Mouse (Mus musculus) gastrocnemius, postnatal 10 days (tissue): ENCODE measurements around the gene Rassf1. TPM values are rescaled to one million over a fixed set of nuclear protein-coding genes. Genes with fewer than 3 reads are reported as not detected.

Experiments
- DNase-seq: peaks from one replicate; pipeline ENCODE4 v3.0.0; 2021; ENCODE audit warnings: mixed read lengths
- total RNA-seq, 2 experiments: library from RNA; stranded (reverse); gene quantifications; 2 replicates each; pipeline ENCODE4 v1.2.3; 2021

The Rassf1 gene
- total RNA-seq, 2 experiments from 2014 or later = 15.1 to 23.4 TPM

DNA sequence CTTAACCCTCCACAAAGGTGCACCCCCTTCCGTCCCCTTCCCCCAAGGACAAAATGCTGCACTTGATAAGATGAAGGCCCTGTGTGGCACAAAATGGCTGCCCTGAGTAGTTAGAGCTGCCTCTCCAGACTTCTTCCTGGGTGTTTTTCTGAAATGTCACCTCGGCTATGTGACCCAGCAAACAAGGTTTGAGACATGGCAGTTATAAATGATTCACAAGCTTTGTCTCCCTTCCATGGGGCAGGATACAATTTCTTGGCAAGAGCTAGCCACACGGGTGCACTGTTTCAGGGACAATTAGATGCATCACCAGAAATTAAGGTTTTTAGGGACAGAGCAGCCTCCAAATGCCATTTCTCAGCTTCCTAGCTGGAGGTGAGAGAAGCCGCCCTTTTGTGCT lies 10.9 kb upstream of the Rassf1 start:
- no peak for DNase-seq

DNA sequence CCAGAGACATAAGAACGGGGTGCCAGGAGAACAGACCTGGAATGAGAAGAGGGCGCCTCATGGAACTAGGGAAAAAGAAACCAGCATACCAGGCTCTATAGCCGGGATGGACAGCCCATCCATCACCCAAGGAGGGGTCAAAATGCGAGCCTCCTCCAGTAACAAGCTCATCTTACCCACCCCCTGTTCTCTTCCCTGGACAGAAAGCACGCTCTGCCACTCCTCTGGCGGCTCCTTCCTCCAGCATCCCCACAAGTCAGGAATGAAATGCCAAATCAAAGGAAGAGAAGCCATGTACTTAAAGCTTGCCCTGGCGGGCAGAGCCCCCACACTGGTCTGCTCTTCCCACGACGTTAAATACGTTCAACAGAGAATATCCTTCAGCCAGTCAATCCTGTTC lies 10.3 kb upstream of the Rassf1 start:
- DNase-seq = no peak

DNA sequence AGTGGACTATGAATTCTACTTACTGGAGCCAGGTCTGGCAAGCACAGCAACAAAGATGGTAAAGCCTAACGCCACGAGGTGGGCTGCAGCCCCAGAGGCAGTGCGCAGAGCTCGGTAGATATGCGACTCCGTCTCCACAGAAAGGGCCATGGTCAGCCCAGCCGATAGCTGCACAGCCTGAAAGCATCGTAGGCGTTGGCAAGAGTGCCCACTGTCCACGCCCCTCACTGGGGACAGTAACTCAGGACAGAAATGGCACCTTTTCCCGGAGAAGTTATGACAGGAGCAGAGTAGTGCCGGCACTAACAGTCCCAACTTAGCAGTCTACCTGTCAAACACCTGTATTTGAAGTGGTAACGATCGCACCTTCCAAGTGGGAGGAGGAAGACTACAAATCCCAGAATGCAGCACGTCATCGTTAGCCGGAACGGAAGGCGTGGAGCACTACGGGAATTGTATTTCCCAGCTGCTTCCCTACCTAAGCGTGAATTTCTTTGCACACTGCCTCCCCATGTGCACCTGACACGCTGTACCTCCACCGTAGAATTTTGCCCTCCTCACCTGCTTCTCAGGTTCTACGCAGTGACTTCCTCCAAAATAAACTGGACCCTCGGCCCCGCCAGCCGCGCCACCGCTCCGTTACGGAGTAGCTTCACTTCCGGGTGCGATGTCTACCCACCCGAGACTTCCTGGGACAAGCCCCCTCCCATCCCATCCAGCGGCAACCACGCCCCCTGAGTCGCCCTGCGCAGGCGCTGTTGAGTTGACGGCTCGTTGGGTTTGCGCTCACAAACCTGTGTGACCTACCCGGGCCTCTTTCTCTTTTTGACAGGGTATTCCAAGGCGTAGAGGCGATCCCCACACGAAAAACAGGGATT lies 9.6 kb upstream of the Rassf1 start, which contains the start of the genes Cyb561d2 and Nprl2:
Gene Cyb561d2 (minus strand): TSS at position 720 of the 878 bp plus-strand sequence.
Gene Nprl2 (plus strand): TSS at position 753 of the 878 bp plus-strand sequence.
- DNase-seq = peak; percentile 92

DNA sequence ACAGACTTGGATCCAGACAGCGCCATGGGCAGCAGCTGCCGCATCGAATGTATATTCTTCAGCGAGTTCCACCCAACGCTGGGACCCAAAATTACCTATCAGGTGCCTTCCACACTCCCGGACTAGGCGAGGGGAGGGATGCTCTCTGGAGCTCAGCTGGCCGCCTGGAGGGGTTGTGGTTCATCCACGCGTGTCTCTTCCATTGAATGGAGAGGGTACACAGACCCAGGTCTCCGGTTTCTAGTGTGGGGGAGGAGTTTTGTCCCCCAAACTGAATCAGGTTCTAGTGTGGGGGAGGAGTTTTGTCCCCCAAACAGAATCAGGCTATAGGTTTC lies 9.0 kb upstream of the Rassf1 start:
- DNase-seq = no peak

DNA sequence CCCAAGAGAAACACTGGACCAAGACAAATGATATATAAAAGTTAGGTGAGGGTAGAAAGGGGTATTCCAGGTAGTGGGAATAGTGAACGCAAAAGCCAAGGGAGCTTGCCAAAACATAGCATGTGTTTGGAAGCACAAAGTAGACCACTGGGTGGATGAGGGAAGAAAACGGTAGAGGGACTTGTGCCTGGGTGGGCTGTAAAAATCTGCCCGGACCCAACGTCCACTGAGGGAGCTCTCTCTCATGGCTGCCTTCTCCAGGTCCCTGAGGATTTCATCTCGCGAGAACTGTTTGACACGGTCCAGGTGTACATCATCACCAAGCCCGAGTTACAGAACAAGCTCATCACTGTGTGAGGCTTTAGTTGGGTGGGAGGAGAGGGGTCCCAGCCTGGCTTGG lies 8.6 kb upstream of the Rassf1 start:
- no peak for DNase-seq

DNA sequence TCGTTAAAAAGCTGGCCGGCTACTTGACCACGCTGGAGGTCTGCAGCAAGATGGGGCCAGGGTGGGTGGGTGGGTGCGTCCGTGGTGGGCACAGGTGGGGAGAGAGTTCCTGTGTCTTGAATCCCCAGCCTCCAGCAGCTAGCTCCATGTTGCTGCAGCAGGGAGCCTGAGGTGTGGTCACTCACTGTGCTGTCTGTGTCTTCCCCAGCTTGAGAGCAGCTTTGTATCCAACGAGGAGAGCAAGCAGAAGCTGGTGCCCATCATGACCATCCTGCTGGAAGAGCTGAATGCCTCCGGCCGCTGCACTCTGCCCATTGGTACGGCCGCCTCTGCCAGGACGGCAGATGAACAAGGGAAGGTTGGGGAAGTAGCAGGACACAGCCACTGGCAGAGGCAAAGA lies 8.1 kb upstream of the Rassf1 start:
- DNase-seq = no peak

DNA sequence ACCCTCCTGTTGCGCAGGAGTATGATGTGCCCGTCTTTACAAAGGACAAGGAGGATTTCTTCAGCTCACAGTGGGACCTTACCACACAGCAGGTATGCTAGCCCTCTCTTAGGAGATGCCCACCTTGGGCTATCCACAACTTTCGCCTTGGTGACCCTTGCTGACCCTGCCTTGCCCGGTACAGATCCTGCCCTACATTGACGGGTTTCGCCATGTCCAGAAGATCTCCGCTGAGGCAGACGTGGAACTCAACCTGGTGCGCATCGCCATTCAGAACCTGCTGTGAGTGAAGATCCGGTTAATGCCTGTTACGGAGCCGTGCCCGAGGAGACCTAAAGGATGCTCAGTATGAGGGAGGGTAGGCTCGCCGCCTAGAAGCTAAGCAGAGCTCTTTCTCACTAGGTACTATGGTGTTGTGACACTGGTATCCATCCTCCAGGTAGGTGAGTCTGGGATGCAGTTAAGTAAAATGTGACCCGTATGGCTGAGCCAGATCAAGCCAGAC lies 7.1 kb upstream of the Rassf1 start:
- no peak for DNase-seq

DNA sequence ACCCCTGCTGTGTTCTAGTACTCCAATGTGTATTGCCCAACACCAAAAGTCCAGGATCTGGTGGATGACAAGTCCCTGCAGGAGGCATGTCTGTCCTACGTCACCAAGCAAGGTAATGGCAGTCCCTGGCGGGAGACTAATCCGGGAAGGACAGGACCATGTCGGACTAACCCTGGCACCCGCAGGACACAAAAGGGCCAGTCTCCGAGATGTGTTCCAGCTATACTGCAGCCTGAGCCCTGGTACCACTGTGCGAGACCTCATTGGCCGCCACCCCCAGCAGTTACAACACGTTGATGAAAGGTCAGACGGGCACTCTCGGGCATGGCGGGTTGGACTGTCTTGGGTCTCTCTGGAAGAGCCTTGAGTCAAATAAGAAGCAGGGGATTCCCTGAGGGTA lies 6.6 kb upstream of the Rassf1 start:
- DNase-seq = no peak

DNA sequence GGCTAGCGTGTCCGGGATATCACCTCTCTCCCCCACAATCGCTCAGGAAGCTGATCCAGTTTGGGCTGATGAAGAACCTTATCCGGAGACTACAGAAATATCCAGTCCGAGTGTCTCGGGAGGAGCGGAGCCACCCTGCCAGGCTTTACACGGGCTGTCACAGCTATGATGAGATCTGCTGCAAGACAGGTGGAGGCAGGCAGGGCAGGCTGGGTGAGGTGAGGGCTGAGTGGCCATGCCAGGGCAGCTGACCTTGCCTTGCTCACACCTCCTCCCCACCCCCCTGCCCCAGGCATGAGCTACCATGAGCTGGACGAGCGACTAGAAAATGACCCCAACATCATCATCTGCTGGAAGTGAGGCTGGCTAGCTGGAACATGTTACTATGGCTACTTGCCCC lies 6.2 kb upstream of the Rassf1 start:
- DNase-seq = no peak

DNA sequence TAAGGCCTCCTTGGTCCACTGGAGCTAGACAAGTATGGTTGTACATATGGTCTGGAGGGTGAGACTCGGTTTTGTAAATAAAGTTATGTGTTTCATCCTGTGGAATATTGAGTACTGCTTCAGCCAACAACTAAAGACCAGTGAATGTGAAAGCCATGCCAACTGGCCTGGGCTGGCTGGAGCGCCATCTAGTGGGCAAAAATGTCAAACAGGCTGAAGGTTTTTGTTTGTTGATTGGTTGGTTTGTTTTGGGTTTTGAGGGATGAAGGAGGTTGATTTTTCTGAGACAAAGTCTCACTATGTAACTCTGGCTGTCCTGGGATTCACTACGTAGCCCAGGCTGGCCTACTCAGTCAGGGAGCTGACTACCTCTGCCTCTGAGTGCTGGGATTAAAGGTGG lies 5.8 kb upstream of the Rassf1 start:
- DNase-seq = peak; percentile 83

DNA sequence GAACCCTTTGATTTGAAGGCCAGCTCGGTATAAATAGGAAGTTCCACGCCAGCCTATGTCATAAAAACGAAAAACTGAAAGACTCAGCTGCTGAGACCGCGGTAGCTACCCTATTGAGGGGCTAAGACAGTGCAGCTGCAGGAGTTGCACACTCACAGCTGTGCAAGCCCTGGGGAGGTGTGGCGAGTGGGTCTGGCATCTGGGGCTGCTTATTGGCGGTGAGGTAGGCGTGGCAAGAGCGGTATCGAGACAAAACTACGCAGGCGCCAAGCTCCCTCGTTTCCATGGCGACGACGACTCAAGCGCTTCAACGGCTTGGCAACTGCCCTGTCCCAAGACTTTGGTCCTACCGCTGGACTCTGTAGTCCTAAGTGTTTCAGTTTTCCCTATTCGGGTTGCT lies 4.3 kb upstream of the Rassf1 start, which contains the start of gene Zmynd10:
Gene Zmynd10 (plus strand): TSS at position 273 of the 400 bp plus-strand sequence.
- DNase-seq = peak; percentile 85

DNA sequence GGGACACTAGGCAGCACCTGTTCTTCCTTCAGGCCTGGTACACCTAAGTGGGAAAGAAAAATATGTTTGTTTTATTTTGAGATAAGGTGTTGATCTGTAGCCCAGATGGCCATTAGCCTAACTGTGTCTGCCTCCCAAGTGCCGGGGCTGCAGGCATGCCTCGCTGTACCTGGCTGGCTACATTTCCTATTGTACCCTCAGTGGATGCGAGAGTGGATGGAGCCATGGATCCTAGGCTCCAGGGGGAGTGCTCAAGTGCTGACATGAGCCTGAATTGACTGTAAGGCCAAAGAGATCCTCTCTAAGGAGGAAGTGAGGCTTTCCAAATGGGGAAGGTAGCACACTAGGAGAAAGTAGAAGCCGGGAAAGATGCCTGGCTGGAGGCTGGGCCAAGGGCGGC lies 3.4 kb upstream of the Rassf1 start:
- no peak for DNase-seq

DNA sequence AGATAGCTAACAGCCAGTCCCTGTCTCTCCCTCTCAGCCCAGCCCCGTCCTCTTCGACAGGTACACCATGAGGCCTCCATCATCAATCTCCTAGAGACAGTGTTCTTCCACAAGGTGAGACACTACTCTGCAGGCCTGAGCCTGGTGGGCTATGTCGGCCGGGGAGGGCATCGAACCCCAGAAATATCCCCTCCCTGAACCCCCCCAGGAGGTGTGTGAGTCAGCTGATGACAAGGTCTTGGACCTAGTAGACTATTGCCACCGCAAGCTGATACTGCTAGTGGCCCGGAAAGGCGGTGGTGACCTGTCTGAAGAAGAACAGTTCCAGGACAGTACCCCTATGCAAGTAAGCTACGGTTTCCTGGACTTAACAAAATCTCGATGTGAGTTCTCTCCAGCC lies 2.5 kb upstream of the Rassf1 start:
- DNase-seq = no peak

DNA sequence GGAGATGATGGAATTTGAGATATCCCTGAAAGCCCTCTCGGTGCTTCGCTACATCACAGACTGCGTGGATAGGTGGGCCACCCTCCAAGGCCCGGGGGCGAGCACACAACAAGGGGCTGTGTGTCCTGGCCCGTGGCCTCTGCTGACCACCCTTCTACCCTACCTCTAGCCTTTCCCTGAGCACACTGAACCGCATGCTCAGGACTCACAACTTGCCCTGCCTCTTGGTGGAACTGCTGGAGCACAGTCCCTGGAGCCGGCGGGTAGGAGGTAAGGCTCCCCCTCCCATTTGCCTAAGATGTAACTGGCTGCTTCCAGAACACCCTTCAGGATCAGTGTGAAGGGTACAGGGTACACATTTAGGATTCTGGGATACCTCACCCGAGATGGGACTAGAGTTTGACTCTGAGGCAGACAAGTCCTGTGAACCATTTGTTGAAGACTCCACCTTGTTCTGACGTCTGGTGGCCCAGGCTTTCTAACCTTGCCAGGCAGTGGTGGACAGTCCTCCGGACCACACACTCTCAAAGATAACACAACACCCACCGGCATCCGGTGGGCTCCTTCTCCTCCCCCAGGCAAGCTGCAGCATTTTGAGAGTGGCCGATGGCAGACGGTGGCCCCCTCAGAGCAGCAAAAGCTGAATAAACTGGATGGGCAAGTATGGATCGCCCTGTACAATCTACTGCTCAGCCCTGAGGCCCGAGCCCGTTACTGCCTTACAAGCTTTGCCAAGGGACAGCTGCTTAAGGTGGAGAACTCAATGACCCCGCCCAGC lies 1.9 kb upstream of the Rassf1 start:
- no peak for DNase-seq

DNA sequence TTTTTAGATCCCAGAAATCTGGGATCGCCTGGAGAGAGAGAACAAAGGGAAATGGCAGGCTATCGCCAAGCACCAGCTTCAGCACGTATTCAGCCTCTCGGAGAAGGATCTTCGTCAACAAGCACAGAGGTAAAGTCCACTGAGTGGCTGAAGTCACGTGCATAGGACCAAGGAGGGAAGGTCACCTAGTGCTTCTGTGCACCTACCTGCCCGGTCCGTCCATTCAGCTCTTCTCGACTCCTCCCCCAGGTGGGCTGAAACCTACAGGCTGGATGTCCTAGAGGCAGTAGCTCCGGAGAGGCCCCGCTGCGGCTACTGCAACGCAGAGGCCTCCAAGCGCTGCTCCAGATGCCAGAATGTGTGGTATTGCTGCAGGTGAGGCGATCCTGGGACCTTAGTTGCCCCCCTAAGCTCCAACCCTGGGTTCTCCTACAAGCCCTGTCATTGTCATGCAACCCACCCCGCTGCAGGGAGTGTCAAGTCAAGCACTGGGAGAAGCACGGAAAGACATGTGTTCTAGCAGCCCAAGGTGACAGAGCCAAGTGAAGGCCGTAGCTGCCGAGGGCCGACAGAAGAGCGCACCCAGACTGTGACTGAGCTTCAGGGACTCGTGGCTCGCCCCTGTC lies 751 bp upstream of the Rassf1 start:
- no peak for DNase-seq

DNA sequence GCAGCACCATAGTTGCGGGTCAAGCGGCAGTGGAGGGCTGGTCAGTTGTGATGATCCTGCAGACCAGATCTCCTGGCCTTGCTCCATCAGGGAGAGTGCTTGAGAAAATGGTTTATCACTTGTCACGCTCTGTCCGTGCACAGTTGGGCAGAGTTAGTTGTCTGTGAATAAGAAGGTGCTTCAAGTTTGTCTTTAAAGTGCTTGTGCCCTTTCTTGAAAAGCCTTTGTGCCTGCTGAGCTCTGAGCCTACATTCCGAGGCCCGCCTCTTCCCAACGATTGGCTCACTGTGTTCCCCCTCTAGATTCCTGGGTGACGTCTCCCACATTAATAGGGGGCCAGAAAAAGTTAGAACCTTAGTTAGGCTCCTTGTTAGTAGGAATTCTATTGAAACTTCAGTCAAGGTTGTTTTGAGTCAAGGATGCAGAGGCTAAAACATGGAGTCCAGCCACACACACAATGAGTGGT lies 568 bp downstream of the Rassf1 start:
- no peak for DNase-seq

DNA sequence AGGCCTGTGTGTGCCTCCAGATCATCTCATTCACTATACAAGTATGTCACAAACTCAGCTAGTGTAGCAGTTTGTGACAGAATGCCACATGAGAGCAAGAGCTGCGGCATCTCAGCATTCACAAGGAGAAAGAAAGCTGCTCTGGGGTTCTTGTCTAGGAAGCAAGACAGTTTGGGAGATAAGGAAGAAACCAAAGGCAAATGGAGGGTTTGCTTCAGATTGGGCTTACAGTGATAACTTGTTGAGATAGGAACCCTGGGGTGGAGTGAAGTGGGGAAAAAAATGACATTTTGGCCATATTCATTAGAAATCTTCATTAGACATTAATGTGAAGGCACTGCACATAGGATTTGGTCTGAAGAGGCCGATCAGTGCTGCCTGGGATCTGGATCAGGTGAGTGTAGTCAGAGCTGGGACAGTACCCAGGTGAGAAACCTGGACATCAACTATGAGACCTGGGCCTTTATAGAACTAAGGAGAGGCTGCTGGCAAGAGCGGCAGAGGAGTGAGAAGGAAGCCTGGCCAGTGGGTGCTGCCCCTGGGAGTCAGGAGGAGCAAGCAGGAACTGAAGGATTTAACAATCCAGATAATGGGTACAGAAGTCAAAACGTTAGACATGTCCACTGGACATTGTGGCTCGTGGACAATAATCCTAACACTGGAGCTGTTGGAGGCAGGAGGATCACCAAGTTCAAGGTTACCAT lies 1.5 kb downstream of the Rassf1 start:
- DNase-seq = no peak

DNA sequence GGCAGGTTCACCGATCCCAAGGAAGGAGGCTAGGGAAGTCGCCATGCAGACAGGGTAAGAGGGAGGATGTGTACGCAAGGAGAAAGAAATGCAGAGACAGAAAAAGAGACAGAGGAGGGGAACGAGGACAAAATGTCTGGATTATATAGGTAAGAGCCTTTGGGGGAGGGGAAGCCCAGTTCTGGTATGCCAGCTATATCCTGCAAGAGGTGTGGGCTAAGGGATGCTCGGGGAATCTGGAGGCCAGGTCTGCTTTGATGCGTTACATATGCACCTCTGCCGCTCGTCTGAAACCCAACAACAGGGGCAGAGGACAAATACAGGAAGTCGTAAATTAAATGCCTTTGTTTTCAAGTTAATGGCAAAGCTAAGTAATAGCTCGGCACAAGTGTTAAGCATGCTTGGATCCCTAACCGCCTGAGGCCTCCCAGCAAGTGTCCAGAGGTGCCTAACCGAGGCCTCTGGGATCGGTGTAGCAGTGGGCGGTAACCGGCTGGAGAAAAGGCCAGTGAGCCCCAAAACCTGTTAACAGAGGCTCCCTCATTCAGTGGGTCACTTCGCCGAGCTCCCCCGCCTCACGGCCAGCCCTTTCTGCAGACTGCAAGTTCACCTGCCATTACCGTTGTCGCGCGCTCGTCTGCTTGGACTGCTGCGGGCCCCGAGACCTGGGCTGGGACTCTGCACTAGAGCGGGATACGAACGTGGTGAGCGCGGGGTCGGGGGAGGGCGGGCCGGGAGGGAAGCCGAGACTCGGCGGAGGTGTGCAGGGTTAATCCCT lies 2.4 kb downstream of the Rassf1 start:
- peak; percentile 38 for DNase-seq

DNA sequence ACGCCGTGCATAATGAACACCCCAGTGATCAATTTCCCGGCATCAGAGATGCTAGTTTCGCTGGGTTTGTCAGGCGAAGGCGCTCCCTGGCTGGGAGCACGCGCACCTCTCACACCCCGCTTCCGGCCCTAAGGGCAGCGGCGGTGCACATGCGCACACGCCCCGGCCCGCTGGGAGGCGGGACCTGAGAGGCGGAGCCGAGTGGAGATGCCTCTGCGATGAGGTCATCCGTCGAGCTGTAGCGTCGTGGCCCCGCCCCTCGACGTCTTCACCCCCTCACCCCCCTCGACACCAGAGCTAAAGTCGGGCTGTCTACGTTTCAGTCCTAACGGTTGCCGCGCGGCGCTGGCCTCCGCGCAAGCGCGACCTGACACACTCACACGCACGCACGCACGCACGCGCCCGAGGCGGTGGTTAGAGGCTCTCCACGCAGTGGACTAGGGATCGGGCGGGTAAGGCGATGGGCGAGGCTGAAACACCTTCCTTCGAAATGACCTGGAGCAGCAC lies 3.0 kb downstream of the Rassf1 start:
- DNase-seq = peak; percentile 93

DNA sequence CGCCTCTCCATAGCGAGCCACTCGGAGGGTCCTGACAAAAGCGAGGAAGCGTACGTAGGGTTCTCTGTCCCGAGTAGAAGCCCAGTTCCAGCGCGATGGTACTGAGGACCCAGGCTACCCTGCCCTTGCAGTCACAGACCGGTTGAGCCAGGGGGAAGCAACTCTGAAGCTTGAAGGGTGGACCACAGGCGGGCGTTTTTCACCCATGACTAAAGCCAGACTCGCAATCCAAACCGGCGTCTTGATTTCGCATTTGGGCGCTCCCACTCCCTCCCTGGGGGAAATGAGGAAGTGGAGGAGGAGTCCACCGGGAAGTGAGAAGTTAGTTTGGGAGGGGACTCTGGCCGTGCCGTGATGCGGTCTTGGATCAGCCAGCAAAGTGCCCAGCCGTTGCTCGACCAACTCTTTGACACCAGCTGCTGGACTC lies 3.7 kb downstream of the Rassf1 start:
- peak; percentile 48 for DNase-seq

DNA sequence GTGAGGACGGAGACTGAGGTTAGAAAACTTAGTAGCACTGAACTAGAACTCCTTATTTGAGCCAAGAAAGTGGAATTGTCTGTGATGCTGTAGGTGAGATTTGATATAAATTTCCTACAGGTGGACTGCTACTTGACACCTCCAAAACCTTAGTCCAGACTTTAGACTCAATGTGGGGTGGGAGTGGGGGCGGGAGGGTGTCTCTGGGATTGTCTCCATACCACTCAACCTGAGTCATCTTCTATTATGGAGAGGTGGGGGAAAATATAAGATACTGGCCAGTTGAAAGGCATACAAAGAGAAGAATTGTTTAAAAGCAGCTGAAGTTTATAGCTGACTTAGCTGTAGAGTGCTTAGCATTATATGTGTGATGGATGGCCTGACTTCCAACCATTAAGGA lies 4.3 kb downstream of the Rassf1 start:
- no peak for DNase-seq
